Mouse (Mus musculus) limb, embryonic 13.5 days (tissue): ENCODE data around the gene Mturn. TPM values are rescaled to one million over a fixed set of nuclear protein-coding genes. Genes with fewer than 3 reads are reported as not detected.

Experiments used
- ATAC-seq: fragments of 200-750 bp; cut with Nextera tagmentation; 2 replicates; pipeline ENCODE4 v1.8.0; 2017; ENCODE audit warnings: low read depth, moderate number of reproducible peaks, moderate TSS enrichment; ENCODE audit not compliant: low FRiP score
- H3K27ac ChIP-seq: fragments of 300-500 bp; sonication (generic); 2 replicates; pipeline ENCODE4 v1.5.1; 2015; ENCODE audit warnings: inconsistent platforms, mild to moderate bottlenecking, moderate library complexity
- H3K27me3 ChIP-seq: fragments of 300-500 bp; sonication (generic); 2 replicates; pipeline ENCODE4 v1.6.1; 2015; ENCODE audit warnings: mild to moderate bottlenecking, inconsistent platforms
- H3K36me3 ChIP-seq: fragments of 300-500 bp; sonication (generic); 2 replicates; pipeline ENCODE4 v1.6.1; 2015; ENCODE audit warnings: inconsistent platforms, mild to moderate bottlenecking, moderate library complexity
- H3K4me1 ChIP-seq: fragments of 300-500 bp; sonication (generic); 2 replicates; pipeline ENCODE4 v1.6.1; 2015; ENCODE audit warnings: inconsistent platforms
- H3K4me2 ChIP-seq: fragments of 300-500 bp; sonication (generic); replicated peaks from 2 replicates; pipeline ENCODE4 v1.6.1; 2015; ENCODE audit warnings: inconsistent platforms, mild to moderate bottlenecking, moderate library complexity
- H3K4me3 ChIP-seq: fragments of 300-500 bp; sonication (generic); 2 replicates; pipeline ENCODE4 v1.5.1; 2015; ENCODE audit warnings: moderate library complexity, mild to moderate bottlenecking, inconsistent platforms
- H3K9ac ChIP-seq: fragments of 300-500 bp; sonication (generic); 2 replicates; pipeline ENCODE4 v1.6.1; 2015; ENCODE audit warnings: mild to moderate bottlenecking, inconsistent platforms
- H3K9me3 ChIP-seq: fragments of 300-500 bp; sonication (generic); 2 replicates; pipeline ENCODE4 v1.6.1; 2016; ENCODE audit warnings: inconsistent platforms
- WGBS: fragments of 180-500 bp; shearing (Covaris S2); methylation state at CpG from one replicate; pipeline ENCODE4 v1.1.7; 2015; 5-methylcytosine and 5-hydroxymethylcytosine counted together
- polyA plus RNA-seq: library from polyadenylated mRNA; unstranded; fragments of >200 nt; fragmentation: Nextera tagmentation; extraction: Ambion mirVana; gene quantifications from 2 replicates; pipeline ENCODE4 v1.2.1, GENCODE M21; 2015

Gene Mturn
- polyA plus RNA-seq, 1 experiment from 2014 or later, result 12.0 TPM

DNA sequence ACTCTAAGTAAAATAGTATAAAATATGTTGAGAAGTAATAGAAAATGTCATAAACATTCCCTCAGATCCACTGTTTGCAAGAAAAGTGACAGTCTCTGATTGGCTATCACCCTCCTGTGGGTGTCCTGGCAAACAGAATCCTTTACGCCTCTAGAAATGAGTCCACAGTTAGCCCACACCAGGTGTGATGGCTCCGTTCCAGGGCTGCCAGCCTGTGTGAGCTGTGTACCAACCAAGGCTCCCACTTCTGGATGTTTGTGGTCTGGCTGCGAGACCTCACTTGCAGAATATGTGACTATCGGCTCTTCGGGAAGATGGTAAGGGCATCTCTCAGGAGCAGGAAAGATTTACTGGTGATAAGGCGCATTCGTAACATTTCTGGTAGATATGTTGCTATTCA, 67.6 kb downstream of the Mturn start:
- 93% methylated on average over 7 of the region's 7 CpGs for WGBS
- Histone ChIP-seq H3K27ac (no peak overlapping the region), H3K36me3 (no peaks in the 10 kb centered on the region), H3K4me2 (no peak overlapping the region), H3K4me1 (no peaks in the 10 kb centered on the region), H3K9ac (no peak overlapping the region), H3K9me3 (no peaks in the 10 kb centered on the region), H3K27me3 (no peaks in the 10 kb centered on the region), H3K4me3 (no peak overlapping the region)
- ATAC-seq, result no peak

DNA sequence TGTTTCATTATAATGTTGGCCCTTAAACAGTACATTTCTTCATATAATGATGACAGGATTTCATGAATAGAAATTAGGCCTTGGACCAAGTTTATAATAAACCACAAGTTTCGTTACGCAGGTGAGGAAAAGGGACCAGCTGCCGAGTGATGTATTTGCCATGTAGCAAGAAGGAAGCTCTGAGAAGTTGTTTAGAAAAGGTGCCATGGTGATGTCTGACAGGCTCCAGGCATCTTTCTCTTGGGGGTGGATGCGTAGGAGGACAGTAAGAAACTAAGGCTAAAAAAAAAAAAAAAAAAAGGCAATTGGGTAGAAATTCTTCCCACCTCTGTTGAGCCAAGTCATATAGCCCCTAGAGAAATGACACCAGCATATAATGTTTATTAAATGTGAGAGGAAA, 70.2 kb downstream of the Mturn start:
- Histone ChIP-seq H3K4me1 (no peaks in the 10 kb centered on the region), H3K9me3 (no peaks in the 10 kb centered on the region), H3K27me3 (no peaks in the 10 kb centered on the region), H3K4me3 (no peak overlapping the region), H3K36me3 (no peaks in the 10 kb centered on the region), H3K27ac (no peak overlapping the region), H3K9ac (no peak overlapping the region), H3K4me2 (no peak overlapping the region)
- 80% methylated on average over 4 of the region's 4 CpGs for WGBS
- ATAC-seq, result no peak

DNA sequence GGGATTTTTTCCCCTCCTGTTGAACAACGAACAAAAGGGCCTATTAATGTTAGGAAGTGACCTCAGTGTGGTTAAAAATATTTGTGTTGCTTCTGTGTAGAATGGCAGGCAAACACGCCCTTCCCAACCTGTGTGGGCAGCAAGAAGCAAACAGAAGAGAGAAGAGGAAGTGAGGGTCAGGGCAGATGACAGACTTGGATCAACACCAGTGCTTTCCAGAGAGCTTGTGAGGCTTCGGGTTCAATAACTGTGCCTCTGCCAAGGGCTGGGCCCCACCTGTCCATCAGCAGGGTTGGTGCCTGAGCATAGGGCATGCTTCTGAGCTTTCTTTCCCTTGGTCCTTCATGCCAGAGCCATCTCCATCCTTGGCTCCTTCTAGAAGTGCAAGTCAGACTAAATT, 70.7 kb downstream of the Mturn start:
- no peaks in the 10 kb centered on the region for H3K9me3 ChIP-seq
- no peak overlapping the region for H3K27ac ChIP-seq
- no peak for ATAC-seq
- H3K36me3 ChIP-seq, result no peaks in the 10 kb centered on the region
- no peaks in the 10 kb centered on the region for H3K27me3 ChIP-seq
- 68% methylated on average over 3 of the region's 3 CpGs for WGBS
- no peak overlapping the region for H3K9ac ChIP-seq
- H3K4me2 ChIP-seq, result no peak overlapping the region
- H3K4me1 ChIP-seq, result no peaks in the 10 kb centered on the region
- H3K4me3 ChIP-seq, result no peak overlapping the region

Other genes with a start within 250 kb of the Mturn start
- 11.5 and 13.0 TPM in 2 replicates for gene Scrn1, start 115.1 kb upstream of the Mturn start, polyA plus RNA-seq
- 14.6 and 16.7 TPM in 2 replicates for gene Plekha8, start 86.5 kb upstream of the Mturn start, polyA plus RNA-seq
- gene Fkbp14, start 84.3 kb upstream of the Mturn start, polyA plus RNA-seq, result 44.1 and 51.3 TPM in 2 replicates
- gene Znrf2, start 135.3 kb downstream of the Mturn start, polyA plus RNA-seq, result 2.9 and 3.1 TPM in 2 replicates